Mouse (Mus musculus) thymus, adult 2 months (tissue): Measurements from ENCODE around the gene March8.

Experiments used
- CTCF ChIP-seq: fragments of 200-500 bp; IDR thresholded peaks from 2 replicates; pipeline ENCODE4 v1.5.1; 2012; ENCODE audit warnings: mild to moderate bottlenecking, control low read depth, low read length, moderate library complexity, borderline replicate concordance; ENCODE audit not compliant: control insufficient read depth, poor library complexity, insufficient read depth; ENCODE audit errors: extremely low read depth
- POLR2A ChIP-seq: fragments of 200-500 bp; IDR thresholded peaks from 2 replicates; pipeline ENCODE4 v1.6.1; 2012; ENCODE audit warnings: mild to moderate bottlenecking, low read length, control low read depth, moderate library complexity; ENCODE audit not compliant: control insufficient read depth, poor library complexity, insufficient read depth; ENCODE audit errors: extremely low read depth

- no peak for TF ChIP-seq CTCF
- no peak for TF ChIP-seq POLR2A
Measured at GRCm38 (mm10) chr6:116402426-116402825, 64.6 kb downstream of the March8 start.
